Mouse (Mus musculus): ENCODE results near the gene Gm5108. TPM values are rescaled to one million over a fixed set of nuclear protein-coding genes. Genes with fewer than 3 reads are reported as not detected.

Gm5108 gene
- total RNA-seq, 4 experiments from 2014 or later = not detected

DNA sequence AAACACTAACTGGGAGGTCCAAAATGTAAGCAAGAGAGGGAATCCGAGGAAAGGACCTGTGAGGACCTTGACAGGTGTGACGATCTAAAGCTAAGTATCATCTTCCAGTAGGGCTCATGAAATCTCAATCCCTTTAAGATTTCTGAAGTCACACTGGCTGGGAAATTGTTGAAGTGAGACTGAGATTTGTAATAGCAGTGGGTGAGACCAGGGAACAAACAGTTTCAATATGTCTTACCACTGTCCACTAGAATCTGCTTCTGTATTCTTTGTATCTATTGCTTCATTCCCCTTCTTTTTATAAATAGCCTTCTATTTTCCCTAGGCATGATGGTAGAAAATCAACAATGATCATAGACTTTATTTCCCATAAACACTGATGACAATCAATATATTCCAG, 79.4 kb downstream of the Gm5108 start:
- no peak for DNase-seq (ENCODE audit: low spot score)

Other genes with a start within 250 kb of the Gm5108 start
- gene Atp8a1, start 94.2 kb upstream of the Gm5108 start, total RNA-seq (2022) = 10 to 100 TPM; 24.5 to 29.8 (median 26.1) TPM
- gene Gm21905, start 4.8 kb downstream of the Gm5108 start, total RNA-seq (2022) = not detected
- gene Grxcr1, start 90.2 kb downstream of the Gm5108 start, total RNA-seq (2022) = not detected